Mouse (Mus musculus): ENCODE data around the gene Dnah17.

Dnah17 gene

DNA sequence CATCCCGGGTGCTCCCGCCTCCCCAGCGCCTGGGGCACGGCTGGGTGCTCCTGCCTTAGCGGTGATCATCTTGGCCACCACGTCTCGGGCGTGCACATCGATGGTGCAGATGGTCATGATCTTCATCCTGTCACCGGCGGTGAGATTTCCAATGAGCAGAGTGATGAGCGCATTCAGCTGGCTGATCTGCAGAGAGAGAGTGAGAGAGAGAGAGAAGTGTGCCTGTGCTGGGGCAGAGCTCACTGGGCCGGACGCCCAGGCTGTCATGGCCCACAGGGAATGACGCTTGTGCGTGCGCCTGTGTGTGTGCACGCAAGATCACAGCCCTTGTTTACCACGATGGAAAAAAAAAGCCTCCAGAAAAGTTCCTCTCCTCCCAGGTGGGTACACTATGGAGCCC, 41.5 kb downstream of the Dnah17 start:
- no peak for DNase-seq (ENCODE audit: low read depth, low spot score)

- peak; percentile 30 for DNase-seq (ENCODE audit: low read depth, low spot score)
Observed at GRCm38 (mm10) chr11:118085961-118086360, 44.5 kb downstream of the Dnah17 start.

GRCm38 (mm10) chr11:118085176-118085575, 45.3 kb downstream of the Dnah17 start:
- DNase-seq (ENCODE audit: low read depth, low spot score), result no peak

- no peak for DNase-seq (ENCODE audit: low read depth, low spot score)
Observed at GRCm38 (mm10) chr11:118084266-118084665, 46.2 kb downstream of the Dnah17 start.

- peak; percentile 83 for DNase-seq (ENCODE audit: low read depth, low spot score)
Observed at GRCm38 (mm10) chr11:118083811-118084210, 46.6 kb downstream of the Dnah17 start.

DNA sequence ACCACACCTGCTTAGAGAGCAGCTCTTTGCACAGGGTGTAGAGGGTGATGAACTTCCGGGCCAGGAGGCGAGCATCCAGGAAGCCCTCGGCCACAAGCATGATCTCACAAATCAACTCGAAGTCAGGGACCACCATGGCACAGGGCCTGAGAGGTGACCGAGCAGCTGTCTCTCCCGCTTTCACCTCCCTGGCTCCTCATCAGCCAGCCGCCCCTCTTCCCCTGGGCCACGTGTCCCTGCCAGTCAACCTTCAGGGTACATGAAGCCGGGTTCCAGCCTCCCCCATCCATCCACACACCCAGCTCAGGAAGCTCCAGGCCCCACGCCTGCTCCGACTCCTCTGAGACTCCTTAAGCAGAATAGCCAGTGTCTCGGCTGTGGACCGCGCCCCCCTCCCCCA, 48.1 kb downstream of the Dnah17 start:
- DNase-seq (ENCODE audit: low read depth, low spot score), result no peak

DNA sequence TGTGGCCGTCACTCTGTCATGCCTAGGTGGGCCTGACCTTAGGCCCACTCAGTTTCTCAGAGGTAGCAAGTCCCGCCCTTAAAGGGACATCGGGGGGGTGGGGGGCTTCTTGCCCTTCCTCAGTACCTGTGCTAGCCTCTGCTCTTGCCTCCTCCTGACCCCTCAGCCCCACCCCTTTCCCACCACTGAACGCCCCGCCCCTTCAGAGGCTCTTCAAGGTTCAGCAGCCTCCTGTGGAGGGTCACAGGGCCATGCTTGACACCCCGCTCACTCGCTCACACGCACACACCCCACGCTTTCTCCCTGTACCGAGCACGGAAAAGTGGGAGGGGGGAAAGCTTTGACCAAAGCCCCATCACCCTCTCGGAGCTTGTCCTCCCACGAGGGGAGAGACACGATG, 50.7 kb downstream of the Dnah17 start:
- DNase-seq (ENCODE audit: low read depth, low spot score), result no peak

GRCm38 (mm10) chr11:118076929-118077328, 53.5 kb downstream of the Dnah17 start:
- no peak for DNase-seq (ENCODE audit: low read depth, low spot score)

DNA sequence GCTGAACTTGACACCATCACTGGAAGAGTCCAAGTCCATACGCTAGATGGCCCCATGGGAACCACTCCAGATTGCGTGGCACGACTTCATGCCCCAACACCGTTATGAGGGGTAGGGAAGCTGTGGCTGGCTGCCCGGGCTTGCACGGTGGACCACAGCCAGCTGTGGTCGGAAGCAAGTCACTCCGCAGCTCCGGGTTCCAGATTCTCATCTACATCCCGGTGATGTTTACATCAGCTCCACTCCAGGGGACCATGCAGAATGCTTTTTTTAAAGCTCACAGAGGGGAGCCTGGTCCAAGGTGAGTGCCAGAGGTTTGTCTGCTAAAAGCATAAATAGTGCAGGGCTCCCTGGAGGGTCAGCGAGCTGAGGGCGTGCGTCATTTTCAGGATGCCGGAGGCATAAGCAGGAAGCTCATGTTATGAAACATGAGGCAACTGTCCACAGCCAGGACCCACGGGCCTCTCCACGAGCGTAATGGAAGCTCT, 55.4 kb downstream of the Dnah17 start:
- DNase-seq (ENCODE audit: low read depth, low spot score), result no peak

DNA sequence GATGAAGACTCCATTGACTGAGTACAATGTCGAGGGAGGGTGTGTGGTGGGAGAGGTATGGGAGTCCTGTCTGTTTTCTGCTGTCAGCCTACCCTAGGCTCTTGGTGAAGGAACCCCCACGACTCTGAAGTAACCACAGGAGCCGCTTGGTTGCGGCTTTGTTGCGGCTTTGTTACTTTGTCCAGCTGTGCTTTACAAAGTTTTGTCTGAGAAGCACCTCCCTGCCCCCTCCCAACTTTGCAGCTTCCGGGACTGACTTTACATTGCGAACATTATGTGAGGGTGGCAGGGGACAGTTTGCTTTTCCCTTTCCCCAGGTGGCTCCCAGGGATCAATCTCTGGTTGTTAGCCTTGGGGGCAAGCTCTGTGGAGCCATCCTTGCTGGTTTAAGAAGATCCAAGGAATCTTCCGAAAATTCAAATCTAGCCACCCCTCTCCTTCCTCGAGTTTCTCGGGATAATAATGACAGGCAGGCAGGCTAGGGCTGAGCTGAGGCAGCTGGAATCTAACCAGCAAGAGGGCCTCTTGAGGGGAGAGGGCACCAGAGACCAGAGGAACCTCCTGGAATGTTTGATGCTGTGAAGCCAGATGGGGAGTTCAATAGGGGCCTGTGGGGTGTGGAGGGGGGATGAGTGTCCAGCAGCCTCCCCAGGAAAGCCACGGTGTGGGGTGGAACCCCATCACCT, 59.1 kb downstream of the Dnah17 start:
- DNase-seq (ENCODE audit: low read depth, low spot score), result no peak

GRCm38 (mm10) chr11:118068812-118069332, 61.6 kb downstream of the Dnah17 start:
- no peak for DNase-seq (ENCODE audit: low read depth, low spot score)

DNA sequence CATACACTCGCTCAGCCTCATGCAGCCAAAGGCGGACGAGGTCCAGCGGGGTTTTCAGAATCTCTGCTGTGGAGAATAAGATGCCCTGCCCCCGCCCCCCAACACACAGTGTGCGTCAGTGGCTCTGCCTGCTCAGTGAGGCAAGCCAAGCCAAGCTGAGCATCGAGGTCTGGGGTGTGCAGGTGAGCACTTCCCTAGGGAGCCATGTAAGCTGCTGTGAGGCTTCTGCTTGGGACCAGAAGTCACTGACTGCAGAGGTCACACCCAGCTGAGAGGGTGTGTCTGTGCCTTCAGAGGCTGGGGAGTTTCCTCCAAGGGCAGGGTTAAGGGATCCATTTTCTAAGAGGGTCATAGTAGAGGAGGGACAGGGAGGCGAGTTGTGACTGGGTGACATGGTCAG, 62.8 kb downstream of the Dnah17 start:
- DNase-seq (ENCODE audit: low read depth, low spot score), result no peak

GRCm38 (mm10) chr11:118060038-118060437, 70.4 kb downstream of the Dnah17 start:
- no peak for DNase-seq (ENCODE audit: low read depth, low spot score)

DNA sequence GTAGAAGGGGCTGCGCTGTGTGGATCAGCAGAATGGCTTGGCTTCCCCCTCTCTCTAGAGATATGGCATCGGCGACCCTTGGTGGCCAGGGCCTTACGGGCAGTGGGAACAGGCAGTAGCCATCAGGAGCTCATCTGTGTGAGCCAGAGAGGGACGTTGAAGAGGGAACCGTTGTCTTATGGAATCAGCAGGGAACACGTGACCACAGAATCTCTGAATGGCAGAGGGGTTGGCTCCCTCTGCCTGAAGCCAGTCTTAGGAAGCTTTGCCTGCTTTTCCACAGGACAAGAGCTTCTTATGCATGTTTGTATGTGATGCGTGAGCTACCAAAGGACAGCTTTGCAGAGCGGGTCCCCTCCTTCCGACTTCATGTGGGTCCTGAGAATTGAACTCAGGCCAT, 71.6 kb downstream of the Dnah17 start:
- no peak for DNase-seq (ENCODE audit: low read depth, low spot score)

GRCm38 (mm10) chr11:118058367-118058766, 72.1 kb downstream of the Dnah17 start:
- DNase-seq (ENCODE audit: low read depth, low spot score), result no peak

DNA sequence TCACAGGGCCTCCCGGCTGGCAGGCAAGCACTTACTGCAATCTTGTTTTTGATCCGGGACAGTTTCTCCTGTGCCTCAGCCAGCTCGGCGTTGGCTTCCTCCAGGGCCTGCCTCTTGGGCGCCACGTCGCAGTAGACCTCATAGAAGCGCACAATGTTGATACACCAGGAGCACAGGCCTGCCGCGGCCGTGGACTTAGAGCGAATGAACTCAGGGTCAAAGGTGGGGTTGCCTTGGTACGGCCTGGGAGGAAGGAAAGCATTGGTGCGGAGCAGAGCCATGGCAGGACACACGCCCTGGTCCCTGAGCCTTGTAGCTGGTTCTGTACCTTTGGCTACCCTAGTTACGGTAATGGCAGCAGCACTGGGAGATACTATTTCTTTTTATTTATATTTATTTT, 80.3 kb downstream of the Dnah17 start:
- DNase-seq (ENCODE audit: low read depth, low spot score), result no peak

DNA sequence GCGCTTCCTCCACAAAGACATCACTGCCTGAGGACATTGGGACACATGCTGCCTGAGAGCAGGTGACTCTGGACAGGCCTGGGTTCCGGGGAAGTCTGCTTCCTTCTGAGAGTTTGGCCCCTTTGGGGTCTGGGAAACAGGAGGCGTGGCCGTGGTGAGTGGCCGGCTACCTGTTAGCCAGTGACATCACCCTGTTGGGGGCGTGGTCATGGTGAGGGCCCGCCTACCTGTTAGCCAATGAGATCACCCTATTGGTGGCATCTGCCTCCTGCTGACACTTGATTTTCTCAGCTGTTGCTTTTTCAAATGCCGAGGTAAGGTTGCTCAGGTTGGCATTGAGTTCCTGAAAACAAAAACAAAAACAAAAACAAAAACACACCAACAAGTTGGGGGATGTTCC, 80.8 kb downstream of the Dnah17 start:
- no peak for DNase-seq (ENCODE audit: low read depth, low spot score)

DNA sequence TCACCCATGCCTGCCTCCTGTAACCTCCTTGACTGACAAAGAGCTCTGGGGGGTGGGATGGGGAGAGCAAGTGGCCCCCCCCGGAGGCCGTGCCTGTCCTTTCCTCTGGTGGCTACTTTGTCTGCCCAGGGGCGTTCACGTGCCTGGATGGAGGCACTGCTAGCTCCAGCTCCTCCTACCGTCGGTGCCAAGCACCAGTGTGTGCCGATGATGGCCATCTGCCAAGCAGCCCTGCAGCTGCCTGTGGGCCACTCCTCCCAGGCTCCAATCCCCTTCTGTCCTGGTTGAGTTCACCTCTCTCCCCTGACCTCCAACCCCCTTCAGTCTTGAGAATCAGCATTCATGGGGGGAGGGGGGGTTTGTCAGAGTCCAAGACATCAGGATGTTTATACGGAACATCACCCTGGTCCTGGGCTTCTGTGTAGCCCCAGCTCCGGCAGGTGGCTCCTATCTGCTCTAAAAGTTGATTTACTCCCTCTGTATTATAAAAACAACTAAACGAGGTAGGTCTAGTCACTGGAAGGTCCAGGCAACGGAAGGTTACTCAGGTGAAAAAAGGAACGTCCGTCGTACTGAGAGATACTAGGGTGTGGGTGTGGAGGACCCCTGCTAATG, 87.0 kb downstream of the Dnah17 start:
- no peak for DNase-seq (ENCODE audit: low read depth, low spot score)

DNA sequence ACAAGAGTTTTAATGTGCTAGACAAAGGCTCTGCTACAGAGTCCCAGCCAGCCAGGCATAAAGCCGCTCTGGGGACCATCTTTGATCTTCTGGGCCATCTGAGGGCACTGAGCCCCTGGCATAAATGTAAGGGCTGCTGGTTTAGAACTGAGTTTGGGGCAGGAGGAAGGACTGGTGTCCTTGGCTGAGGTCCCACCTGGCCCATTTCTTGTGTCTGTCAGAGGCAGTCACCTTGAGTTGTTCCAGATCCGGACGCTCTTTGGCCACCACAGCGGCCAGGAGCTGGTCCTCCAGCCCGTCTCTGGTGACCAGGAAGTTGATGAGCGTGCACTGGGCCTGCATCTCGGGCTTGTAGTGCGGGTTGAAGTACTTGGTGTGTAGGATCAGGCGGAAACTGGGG, 87.6 kb downstream of the Dnah17 start:
- DNase-seq (ENCODE audit: low read depth, low spot score), result no peak

GRCm38 (mm10) chr11:118035068-118035467, 95.4 kb downstream of the Dnah17 start:
- DNase-seq (ENCODE audit: low read depth, low spot score), result no peak

DNA sequence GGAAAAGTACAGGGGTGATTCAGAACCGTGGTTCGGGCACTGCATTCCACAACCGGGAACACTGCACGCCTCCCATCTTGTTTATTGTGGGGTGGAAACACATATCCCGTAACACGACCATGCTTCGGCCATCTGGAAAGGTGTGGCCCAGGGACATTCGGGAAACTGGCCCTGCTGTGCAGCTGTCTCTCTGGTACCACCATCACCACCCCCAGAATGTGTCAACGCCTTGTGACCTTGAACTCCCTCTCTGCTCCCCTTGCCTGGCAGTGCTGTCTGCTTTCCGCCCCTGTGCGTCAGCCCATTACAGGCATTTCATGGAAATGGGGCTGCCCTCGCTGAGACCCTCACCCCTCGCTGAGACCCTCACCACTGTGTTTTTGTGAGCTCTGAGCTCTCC, 96.0 kb downstream of the Dnah17 start:
- DNase-seq (ENCODE audit: low read depth, low spot score), result no peak

DNA sequence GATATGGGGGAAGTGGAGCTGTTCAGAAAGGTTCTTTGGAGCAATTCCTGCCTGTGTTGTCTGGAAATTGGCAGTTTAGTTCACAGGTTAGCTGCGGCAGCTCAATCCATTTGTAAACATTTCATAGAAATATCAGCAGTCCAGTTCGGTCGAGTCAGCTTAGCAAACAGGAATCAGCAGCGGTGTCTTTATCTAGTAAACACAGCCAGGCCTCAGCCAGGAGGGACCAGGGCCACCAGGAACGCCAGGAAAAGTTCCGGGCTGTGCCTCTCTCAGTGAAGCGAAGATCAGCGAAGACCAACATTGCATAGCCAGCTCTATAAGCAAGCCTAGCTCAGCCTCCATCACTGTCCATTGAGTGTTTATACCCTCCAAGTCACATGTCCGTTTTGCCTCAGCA, 99.3 kb downstream of the Dnah17 start:
- no peak for DNase-seq (ENCODE audit: low read depth, low spot score)

DNA sequence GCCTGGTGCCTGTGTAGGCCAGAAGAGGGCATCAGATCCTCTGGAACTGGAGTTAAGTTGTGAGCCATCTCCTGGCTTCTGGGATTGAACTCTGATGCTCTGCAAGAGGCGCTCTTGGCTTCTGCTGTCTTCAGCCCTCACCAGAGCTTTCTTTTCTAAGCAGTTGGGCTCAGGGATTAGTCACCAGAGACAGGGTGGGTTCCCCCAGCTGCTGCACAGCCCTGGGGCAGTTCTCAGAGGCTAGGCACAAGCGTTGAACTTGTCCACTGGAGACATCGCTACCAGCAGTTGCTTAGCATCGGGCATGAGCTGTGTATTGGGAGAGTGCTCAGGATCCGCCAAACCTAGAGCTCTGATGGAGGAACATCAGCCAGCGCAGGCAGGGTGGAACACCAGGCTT, 101.3 kb downstream of the Dnah17 start:
- no peak for DNase-seq (ENCODE audit: low read depth, low spot score)
